Mouse (Mus musculus) hematopoietic multipotent progenitor cell, adult 10-12 weeks (in vitro differentiated cells): ENCODE data around the gene Zfand5. TPM values are rescaled to one million over a fixed set of nuclear protein-coding genes. Genes with fewer than 3 reads are reported as not detected.

ENCODE experiments used
- polyA plus RNA-seq: library from polyadenylated mRNA; stranded (reverse); fragments of >175 nt; gene quantifications from 2 replicates; pipeline ENCODE4 v1.2.3, GENCODE M21; 2012; ENCODE audit warnings: low replicate concordance

Zfand5 gene
- 10.3 and 26.5 TPM in 2 replicates for polyA plus RNA-seq

GRCm38 (mm10) chr19:21271741-21272654 lies at the start of gene Zfand5:
Gene Zfand5, plus strand, starts transcription at chr19:21272278.

Other genes with a start within 250 kb of the Zfand5 start
- 6.0 and 8.1 TPM in 2 replicates for gene Gda, start 201.2 kb downstream of the Zfand5 start, polyA plus RNA-seq